Mouse (Mus musculus): ENCODE results near the gene Ano2.

GRCm38 (mm10) chr6:125657966-125658365 is 32.3 kb upstream of the Ano2 start:
- TF ChIP-seq CTCF (IDR thresholded peaks at IDR 0.05) (no peak), EP300 (IDR thresholded peaks at IDR 0.05) (no peak)
